Mouse (Mus musculus) cerebellum, postnatal 14 days (tissue): ENCODE data around the gene Ppp1r21.
A peak's percentile ranks its signal among the peaks of the same experiment; 100 is the strongest.

Source experiments
- DNase-seq, 2 experiments: peaks; one replicate each; pipeline ENCODE4 v3.0.0; 2021; ENCODE audit warnings: mixed read lengths in 2 of 2

Gene Ppp1r21

DNA sequence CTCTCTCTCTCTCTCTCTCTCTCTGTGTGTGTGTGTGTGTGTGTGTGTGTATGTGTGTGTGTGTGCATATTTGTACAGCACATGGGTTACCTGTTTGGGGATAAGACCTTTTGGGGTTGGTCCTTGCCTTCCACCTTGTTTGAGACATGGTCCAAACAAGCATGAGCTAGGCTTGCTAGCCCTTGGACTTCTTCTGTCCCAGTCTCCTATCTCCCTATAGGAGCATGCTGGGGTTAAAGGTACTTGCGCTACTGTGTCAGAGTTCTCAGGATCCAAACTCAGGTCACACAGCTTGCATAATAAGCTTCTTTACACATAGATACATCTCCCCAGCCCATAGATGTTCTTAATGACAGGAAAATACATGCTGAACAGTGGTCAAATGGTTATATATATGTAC is 84.8 kb downstream of the Ppp1r21 start:
- DNase-seq: no peak

DNA sequence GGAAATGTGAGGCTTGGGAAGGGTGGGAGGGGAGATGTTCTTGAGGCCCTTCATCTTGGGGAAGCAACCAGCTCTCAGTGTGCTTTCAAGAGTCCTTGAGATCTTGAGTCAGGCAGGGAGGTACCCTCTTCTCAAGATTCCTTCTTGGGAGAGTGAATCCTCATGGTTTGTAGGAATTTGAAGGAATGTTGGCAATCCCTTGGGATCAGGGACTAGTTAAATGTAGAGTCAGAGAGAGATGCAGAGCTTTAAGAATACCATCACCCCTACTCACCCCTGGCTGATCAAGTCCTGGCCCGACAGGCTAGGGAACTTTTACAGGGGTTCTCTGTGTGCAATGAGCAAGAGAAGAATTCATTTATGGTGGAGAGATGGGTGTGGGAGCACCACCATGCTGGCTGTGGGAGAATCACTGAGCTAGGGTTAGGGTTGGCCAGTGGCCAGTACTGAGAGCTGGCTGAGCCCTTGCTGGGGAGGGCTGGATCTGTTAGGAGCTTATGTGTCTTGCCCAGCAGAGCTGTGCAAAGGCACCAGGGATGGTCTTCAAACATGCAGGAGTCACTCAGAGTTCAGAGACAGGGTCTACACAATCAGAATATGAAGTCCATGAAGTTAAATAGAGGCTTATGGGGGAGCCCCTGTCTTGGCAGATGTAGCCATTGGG is 85.7 kb downstream of the Ppp1r21 start:
- DNase-seq: no peak

DNA sequence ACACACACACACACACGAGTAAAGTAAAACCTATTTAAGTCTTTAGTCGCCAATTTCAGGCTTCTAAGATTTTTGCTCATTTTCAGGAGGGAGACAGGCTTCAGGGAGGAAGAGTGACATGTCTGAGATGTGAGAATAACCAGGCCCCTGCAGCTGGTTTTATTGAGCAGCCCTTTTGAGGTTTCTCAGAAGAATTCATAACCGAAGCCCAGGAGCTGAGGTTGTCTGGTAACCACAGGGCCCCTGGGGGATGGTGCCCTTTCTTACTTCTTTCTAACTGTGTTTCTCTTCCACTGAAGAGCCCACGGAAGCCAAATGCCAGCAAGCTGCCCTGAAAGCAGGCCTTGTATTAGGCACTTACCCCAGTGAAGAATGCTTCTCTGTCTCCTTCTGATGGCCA is 91.0 kb downstream of the Ppp1r21 start:
- no peak for DNase-seq

DNA sequence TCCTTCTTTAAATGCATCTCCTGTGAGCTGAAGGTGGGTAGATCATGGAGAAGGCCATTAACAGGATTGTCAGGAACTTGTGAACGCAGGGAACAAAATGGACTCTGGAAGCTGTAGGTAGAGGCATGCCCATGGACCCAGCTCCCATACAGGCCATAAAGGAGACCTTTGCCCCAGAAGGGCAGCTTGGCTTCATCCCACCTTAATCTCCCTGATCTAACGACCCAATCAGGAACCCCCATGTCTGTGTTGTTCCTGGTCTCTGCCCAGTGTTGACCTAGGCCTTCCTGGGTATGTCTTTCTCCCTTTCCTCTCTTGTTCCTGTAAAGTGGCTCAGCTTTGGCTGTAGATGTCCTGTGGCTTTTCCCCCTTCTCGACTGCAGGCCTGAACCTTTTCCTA is 91.5 kb downstream of the Ppp1r21 start:
- DNase-seq: no peak

DNA sequence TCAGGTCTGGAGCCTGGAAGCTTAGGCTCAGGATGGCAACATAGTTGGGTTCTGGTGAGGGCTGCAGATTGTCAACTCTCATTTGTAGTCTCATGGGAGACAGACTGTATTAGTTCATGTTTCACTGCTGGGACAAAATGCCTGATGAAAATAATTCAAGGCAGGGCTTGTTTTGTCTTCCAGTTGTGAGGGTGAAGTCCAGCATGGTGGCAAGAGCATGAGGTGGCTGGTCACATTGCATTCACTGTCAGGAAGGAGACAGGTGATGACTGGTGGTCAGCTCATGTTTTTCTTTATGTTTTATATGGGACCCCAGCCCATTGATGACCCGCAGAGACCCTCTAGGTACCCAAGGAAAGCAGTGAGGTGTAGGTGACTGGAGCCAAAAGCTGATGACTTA is 92.8 kb downstream of the Ppp1r21 start:
- no peak for DNase-seq

DNA sequence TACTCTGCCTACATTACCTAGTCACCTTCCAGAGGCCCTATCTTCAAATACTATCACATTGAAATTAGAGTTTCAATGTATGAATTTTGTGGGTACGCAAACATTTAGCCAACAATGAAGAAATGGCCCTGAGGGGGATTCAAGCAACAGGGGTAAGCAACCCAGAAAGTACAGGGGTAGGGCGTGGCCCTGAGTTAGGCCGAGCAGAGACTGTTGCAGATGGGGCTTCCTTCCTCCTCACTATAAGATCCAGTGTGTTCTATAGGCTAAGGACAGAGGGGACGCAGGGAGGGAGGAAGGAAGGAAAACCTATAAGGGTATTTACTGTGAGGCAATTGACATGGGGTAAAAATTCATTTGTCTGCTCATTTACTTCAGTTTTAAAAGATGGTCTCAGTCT is 94.5 kb downstream of the Ppp1r21 start:
- no peak for DNase-seq

DNA sequence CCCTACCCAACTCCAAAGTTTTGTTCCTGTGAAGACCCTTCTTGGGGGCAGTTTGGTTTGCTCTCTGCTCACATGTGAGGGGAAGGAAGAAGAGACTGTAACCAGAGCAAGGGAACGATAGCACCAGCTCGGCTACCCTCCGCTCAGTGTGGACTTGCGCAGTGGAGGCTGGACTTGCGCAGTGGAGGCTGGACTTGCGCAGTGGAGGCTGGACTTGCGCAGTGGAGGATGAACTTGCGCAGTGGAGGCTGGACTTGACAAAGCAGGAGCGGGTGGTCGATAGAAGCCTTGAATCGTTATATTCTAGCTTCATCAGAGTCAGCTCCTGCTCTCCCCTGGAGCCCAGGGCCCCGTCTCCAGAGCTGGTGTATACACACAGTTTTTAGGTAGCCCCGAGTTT is 95.4 kb downstream of the Ppp1r21 start:
- DNase-seq: no peak

DNA sequence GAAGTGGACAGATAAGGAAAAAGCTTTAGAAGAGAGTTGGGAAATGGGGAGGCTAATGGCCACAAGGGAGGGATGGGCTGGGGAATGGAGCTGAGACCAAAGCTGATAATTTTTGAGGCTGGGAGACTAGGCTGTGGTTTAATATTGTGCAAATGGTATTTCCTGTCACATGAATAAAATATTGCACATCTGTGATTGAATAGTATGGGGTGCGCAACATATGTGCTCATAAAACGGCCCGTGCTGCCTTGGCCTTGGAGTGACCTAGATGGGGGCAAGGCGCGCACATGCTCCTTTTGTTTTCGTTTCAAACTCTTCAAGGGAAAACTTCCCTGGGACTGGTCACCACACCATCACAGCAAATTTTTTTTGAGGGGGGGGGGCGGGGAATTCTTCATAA is 96.0 kb downstream of the Ppp1r21 start:
- no peak for DNase-seq

DNA sequence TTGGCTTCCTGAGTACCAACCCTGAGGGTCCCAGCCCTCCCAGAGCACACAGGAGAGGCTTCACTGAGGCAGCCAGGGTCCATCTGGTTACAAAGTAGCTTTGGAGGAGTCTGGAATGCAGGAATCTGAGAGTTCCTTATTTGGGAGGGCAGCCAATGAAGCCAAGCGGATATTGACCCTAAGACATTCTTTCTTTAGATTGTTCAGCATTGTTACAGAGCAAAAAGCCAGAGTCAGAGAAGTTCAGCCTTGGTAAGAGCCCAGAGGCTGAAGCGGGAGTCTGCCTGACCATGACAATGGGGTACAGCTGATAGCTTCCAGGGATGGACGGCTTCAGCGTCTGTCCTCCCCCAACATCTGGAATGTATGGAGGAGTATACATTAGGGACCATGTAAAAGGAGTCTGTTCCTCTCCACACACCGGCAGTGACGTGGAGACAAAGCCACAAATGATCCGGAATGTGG is 96.5 kb downstream of the Ppp1r21 start:
- DNase-seq: no peak

DNA sequence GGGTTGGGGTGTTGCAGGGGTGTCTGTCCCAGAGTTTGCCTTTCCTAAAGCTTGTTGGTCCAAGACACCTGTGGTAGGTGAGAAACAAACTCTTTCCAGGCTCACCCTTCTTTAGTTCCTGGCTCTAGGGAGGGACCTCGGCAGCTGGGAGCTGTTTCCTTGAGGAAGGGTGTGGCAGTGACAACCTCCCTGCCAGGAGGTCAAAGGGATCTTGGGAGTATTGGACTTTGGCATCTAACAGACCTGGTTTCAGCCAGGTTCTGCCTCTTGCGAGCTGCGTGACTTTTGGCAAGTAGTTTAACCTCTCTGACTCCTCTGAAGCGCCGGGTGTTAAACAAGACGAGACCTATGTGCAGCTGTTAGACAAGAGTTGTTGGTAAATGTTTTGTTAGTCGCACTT is 97.2 kb downstream of the Ppp1r21 start:
- no peak for DNase-seq

DNA sequence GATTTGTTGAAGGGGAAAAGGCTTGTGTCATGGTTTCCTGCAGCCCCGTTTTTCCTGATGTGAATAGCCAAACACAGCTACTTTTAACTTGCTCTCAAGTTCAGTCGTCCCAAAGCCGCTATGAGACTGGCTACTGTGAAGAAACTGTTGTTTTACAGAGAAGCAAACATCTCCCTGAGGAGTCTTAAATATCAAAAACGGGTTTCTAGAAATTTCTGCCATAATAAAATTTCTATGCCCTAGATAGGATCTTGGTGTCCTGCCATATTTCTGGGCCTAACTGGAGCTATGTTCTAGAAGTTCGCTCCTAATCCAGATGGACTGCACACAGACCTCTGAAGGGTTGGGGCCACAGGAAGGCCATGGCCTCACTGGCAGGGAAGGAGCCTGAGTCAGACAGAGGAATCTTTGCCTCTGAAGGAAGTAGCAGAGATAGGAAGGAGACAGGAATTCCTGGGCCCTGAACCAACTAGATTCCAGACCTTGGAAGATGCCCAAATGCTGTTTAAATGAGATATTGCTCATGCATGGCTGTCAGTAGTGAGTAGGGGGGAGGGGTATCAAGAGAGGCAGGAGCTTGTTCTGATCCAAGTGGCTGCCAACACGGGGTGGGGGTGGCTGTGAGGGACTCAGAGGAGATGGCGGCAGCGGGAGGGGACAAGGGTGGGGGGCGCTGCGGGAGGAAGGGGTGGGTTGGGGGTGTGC is 98.9 kb downstream of the Ppp1r21 start:
- peak; percentile 36 to 62 for DNase-seq

DNA sequence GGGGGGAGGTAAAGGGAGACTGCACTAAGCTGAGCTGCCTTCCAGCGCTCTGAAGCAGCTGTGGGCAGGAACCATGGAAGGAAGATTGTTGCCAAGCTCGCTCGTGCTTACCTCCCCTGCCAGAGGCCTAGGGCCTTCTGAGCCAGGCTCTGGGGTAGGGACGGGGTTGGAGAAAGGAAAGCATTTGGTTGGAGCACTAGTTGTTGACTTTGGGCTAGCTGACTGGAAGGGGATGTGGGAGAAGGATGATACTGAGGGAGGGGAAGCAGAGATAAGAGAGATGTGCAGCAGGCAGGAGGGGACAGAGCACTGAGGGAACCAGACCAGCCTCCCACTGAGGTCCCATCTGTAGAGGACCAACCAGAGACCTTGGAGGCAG is 99.5 kb downstream of the Ppp1r21 start:
- DNase-seq: peak in 1 of 2 experiments; percentile 35

DNA sequence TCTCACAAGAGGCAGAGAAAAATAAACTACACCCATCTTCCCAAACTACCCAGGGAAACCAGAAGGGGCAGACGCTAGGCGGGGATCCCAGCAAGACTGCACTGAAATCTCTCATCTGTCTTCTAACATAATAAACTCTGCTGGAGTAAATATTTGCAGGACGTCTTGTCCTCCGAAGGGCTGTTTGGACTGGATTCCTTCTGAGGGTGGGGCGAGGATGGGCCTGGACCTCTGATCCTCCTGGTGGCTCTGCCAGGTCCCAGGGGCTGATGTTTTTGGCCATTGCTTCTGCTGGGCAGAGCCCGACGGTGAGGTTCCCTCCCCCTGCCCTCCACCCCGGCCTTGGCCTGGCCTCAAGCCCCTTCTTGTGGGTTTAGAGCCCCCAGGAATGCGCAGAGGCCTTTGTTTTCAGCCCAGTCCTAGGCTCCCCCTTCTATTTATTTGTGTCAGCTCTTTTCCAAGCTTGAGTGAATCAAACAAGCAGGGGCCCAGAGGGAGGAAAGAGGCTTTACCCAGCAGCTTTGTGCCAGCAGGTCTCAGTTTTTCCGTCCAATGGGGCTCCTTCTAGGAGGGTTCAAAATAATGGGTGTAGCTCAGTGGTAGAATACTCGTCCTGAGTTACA is 100.1 kb downstream of the Ppp1r21 start:
- DNase-seq: peak; percentile 18 to 24

DNA sequence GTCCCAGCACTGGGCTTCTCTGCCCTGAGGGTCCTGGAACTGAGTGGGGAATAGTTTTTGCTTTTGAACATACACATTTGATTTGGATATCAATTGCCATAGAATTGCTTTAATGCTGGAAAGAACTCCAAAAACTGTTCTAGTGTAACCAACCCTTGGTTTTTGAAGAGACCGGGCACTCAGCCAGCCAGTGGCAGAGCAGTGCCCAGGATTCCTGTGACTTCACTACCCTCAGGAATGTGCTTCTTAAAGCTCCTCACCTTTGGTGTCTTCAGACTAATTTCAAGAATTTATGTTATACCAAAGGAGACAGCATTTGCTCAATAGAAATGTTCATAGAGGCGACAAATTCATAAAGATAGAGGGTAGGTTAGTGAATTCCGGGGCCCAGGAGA is 100.6 kb downstream of the Ppp1r21 start:
- peak; percentile 36 to 52 for DNase-seq

DNA sequence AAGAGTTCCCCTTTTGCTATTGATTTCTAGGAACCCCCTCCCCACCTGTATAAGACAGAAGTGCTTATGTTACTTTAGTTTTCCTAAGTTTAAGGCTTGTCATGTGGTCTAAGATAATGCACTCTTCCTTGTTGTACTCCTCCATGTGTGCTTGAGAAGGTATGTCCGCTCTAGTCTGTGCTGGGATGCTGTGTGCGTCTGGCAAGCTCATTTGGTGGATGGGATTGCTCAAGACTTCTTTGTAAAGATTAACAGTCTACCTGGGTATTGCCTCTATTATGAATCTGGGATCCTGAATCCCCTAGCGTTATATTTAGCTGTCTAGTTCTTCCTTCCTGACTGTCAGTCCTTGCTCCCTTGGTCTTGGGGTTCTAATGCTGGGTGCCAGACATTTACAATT is 102.7 kb downstream of the Ppp1r21 start:
- no peak for DNase-seq

DNA sequence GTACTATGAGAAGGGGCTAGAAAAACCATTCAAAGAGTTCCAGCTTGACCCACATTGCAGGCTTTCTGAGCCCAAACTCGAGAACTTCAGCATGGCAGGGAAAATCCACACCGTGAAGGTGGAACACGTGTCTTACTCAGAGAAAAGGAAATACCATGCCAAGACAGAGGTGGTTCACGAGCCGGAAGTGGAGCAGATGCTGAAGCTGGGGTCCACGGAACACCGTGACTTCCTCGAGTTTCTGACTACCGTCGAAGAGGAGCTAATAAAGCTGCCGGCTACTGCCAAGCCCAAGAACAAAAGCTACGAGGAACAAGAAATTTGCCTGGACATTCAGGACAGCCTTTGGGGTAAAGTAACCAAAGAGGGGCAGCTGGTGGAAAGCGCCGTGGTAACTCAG is 106.2 kb downstream of the Ppp1r21 start:
- DNase-seq: no peak

DNA sequence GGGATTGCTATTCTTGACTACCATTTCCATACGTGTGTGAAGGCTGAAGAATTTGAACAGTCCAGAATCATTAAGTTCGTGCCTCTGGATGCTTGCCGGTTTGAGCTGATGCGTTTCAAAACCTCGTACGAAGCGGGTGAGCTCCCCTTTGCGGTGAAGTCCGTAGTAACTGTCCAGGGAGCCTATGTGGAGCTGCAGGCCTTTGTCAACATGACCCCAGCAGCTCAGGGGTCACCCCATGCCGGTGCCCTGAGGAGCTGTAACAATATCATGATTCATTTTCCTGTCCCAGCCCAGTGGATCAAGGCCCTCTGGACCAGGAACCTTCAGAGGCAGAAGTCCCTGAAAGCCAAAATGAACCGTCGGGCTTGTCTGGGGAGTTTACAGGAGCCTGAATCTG is 106.7 kb downstream of the Ppp1r21 start:
- peak; percentile 10 to 22 for DNase-seq
